Mouse (Mus musculus) brain, adult 2 months (tissue): ENCODE results near the gene Top2a.

Experiments
- DNase-seq: peaks from one replicate; pipeline ENCODE4 v3.0.0; 2011; ENCODE audit warnings: low read depth, low spot score

The Top2a gene

GRCm38 (mm10) chr11:99023500-99024467, at the start of gene Top2a:
TSS of gene Top2a (minus strand) at chr11:99024189.
- DNase-seq: peak; percentile 98

- DNase-seq: no peak
Measured at GRCm38 (mm10) chr11:99073781-99074180, 49.8 kb upstream of the Top2a start.

- DNase-seq: no peak
Measured at GRCm38 (mm10) chr11:99071866-99072265, 47.9 kb upstream of the Top2a start.

- DNase-seq: no peak
Measured at GRCm38 (mm10) chr11:99068455-99068854, 44.5 kb upstream of the Top2a start.

- DNase-seq: no peak
Measured at GRCm38 (mm10) chr11:99067591-99067990, 43.6 kb upstream of the Top2a start.

- DNase-seq: peak; percentile 95
Measured at GRCm38 (mm10) chr11:99065979-99066378, 42.0 kb upstream of the Top2a start.

- no peak for DNase-seq
Measured at GRCm38 (mm10) chr11:99065353-99065752, 41.4 kb upstream of the Top2a start.

- peak; percentile 14 for DNase-seq
Measured at GRCm38 (mm10) chr11:99063406-99064131, 39.6 kb upstream of the Top2a start.

GRCm38 (mm10) chr11:99062661-99063060, 38.7 kb upstream of the Top2a start:
- no peak for DNase-seq

- DNase-seq: no peak
Measured at GRCm38 (mm10) chr11:99060435-99060834, 36.4 kb upstream of the Top2a start.

GRCm38 (mm10) chr11:99055571-99056452, 31.8 kb upstream of the Top2a start:
- DNase-seq: peak; percentile 23

- DNase-seq: no peak
Measured at GRCm38 (mm10) chr11:99055143-99055542, 31.2 kb upstream of the Top2a start.

- peak; percentile 70 for DNase-seq
Measured at GRCm38 (mm10) chr11:99047643-99048042, 23.7 kb upstream of the Top2a start.

- peak; percentile 18 for DNase-seq
Measured at GRCm38 (mm10) chr11:99047120-99047519, 23.1 kb upstream of the Top2a start.

GRCm38 (mm10) chr11:99045159-99045889, 21.3 kb upstream of the Top2a start:
- no peak for DNase-seq

- DNase-seq: no peak
Measured at GRCm38 (mm10) chr11:99044306-99044705, 20.3 kb upstream of the Top2a start.

GRCm38 (mm10) chr11:99043632-99044031, 19.6 kb upstream of the Top2a start:
- peak; percentile 8 for DNase-seq

GRCm38 (mm10) chr11:99042834-99043431, 18.9 kb upstream of the Top2a start:
- DNase-seq: peak; percentile 34

- peak; percentile 15 for DNase-seq
Measured at GRCm38 (mm10) chr11:99041841-99042780, 18.1 kb upstream of the Top2a start.
